Mouse (Mus musculus): ENCODE results near the gene Vps53. TPM values are rescaled to one million over a fixed set of nuclear protein-coding genes. Genes with fewer than 3 reads are reported as not detected.

Vps53 gene
- total and polyA plus RNA-seq, 3 experiments: 16.4 to 25.1 (median 24.3) TPM

GRCm38 (mm10) chr11:76150980-76151379 is 28.5 kb downstream of the Vps53 start:
- no peak overlapping the region for H3K9ac ChIP-seq (ENCODE audit: low read depth, low read length)
- peak overlapping the region; percentile 7 for H3K27ac ChIP-seq
- DNase-seq: no peak
- no peak overlapping the region for H3K4me3 ChIP-seq
- intact Hi-C loops (cut with DNase I): no loop called here
- peaks cover 5% of the 10 kb centered on the region for H3K4me1 ChIP-seq (ENCODE audit: control insufficient read depth, insufficient read depth, low read length)
- TF ChIP-seq EP300 (IDR thresholded peaks at IDR 0.05; ENCODE audit: insufficient read depth, low read depth, low read length): no peak
- no peak for TF ChIP-seq CTCF (IDR thresholded peaks at IDR 0.05)
- TF ChIP-seq POLR2A (IDR thresholded peaks at IDR 0.05; ENCODE audit: insufficient read depth, low read depth, low read length): no peak
- peaks cover 8% of the 10 kb centered on the region; the same call in 1 of the 2 replicates for H3K36me3 ChIP-seq (ENCODE audit: control insufficient read depth, insufficient read depth, low read length)
- H3K79me2 ChIP-seq (replicated peaks; ENCODE audit: control insufficient read depth, insufficient read depth, low read length): no peaks in the 10 kb centered on the region
- H3K27me3 ChIP-seq (ENCODE audit: control insufficient read depth, insufficient read depth, low read length): no peaks in the 10 kb centered on the region
- 37% methylated on average over 4 of the region's 4 CpGs for WGBS

GRCm38 (mm10) chr11:76148055-76149008 is 31.1 kb downstream of the Vps53 start:
- Histone ChIP-seq H3K4me3 (no peak overlapping the region), H3K27me3 (ENCODE audit: control insufficient read depth, insufficient read depth, low read length) (no peaks in the 10 kb centered on the region), H3K27ac (no peak overlapping the region), H3K4me1 (ENCODE audit: control insufficient read depth, insufficient read depth, low read length) (peaks cover 6% of the 10 kb centered on the region), H3K79me2 (replicated peaks; ENCODE audit: control insufficient read depth, insufficient read depth, low read length) (no peaks in the 10 kb centered on the region), H3K36me3 (ENCODE audit: control insufficient read depth, insufficient read depth, low read length) (peaks cover 10% of the 10 kb centered on the region; the same call in 1 of the 2 replicates), H3K9ac (ENCODE audit: low read depth, low read length) (no peak overlapping the region)
- no peak for DNase-seq
- intact Hi-C loops (cut with DNase I): no loop called here
- no peak for TF ChIP-seq EP300 (IDR thresholded peaks at IDR 0.05; ENCODE audit: insufficient read depth, low read depth, low read length)
- TF ChIP-seq POLR2A (IDR thresholded peaks at IDR 0.05; ENCODE audit: insufficient read depth, low read depth, low read length): no peak
- no peak for TF ChIP-seq CTCF (IDR thresholded peaks at IDR 0.05)
- WGBS: 67% methylated on average over 8 of the region's 8 CpGs

- H3K4me1 ChIP-seq (ENCODE audit: control insufficient read depth, insufficient read depth, low read length): peaks cover 6% of the 10 kb centered on the region
- H3K4me3 ChIP-seq: no peak overlapping the region
- intact Hi-C loops (cut with DNase I): no loop called here
- no peak overlapping the region for H3K9ac ChIP-seq (ENCODE audit: low read depth, low read length)
- H3K27ac ChIP-seq: no peak overlapping the region; the same call in 1 of the 2 replicates
- WGBS: 73% methylated on average over 8 of the region's 8 CpGs
- no peaks in the 10 kb centered on the region for H3K79me2 ChIP-seq (replicated peaks; ENCODE audit: control insufficient read depth, insufficient read depth, low read length)
- no peak for TF ChIP-seq POLR2A (IDR thresholded peaks at IDR 0.05; ENCODE audit: insufficient read depth, low read depth, low read length)
- TF ChIP-seq CTCF (IDR thresholded peaks at IDR 0.05): no peak
- no peak for TF ChIP-seq EP300 (IDR thresholded peaks at IDR 0.05; ENCODE audit: insufficient read depth, low read depth, low read length)
- H3K27me3 ChIP-seq (ENCODE audit: control insufficient read depth, insufficient read depth, low read length): no peaks in the 10 kb centered on the region
- DNase-seq: no peak
- peaks cover 10% of the 10 kb centered on the region; the same call in 1 of the 2 replicates for H3K36me3 ChIP-seq (ENCODE audit: control insufficient read depth, insufficient read depth, low read length)
Observed at GRCm38 (mm10) chr11:76146187-76147010, 33.0 kb downstream of the Vps53 start.

GRCm38 (mm10) chr11:76145169-76145568 is 34.3 kb downstream of the Vps53 start:
- H3K79me2 ChIP-seq (replicated peaks; ENCODE audit: control insufficient read depth, insufficient read depth, low read length): no peaks in the 10 kb centered on the region
- no peak overlapping the region for H3K9ac ChIP-seq (ENCODE audit: low read depth, low read length)
- peaks cover 2% of the 10 kb centered on the region; the same call in 1 of the 2 replicates for H3K36me3 ChIP-seq (ENCODE audit: control insufficient read depth, insufficient read depth, low read length)
- no peaks in the 10 kb centered on the region for H3K27me3 ChIP-seq (ENCODE audit: control insufficient read depth, insufficient read depth, low read length)
- DNase-seq: no peak
- H3K4me1 ChIP-seq (ENCODE audit: control insufficient read depth, insufficient read depth, low read length): peaks cover 6% of the 10 kb centered on the region
- TF ChIP-seq CTCF (IDR thresholded peaks at IDR 0.05) (no peak), POLR2A (IDR thresholded peaks at IDR 0.05; ENCODE audit: insufficient read depth, low read depth, low read length) (no peak), EP300 (IDR thresholded peaks at IDR 0.05; ENCODE audit: insufficient read depth, low read depth, low read length) (no peak)
- H3K27ac ChIP-seq: no peak overlapping the region
- no peak overlapping the region for H3K4me3 ChIP-seq
- intact Hi-C loops (cut with DNase I): no loop called here
- WGBS: 100% methylated on average over 1 of the region's 1 CpGs

- DNase-seq: no peak
- no peak overlapping the region for H3K9ac ChIP-seq (ENCODE audit: low read depth, low read length)
- 86% methylated on average over 8 of the region's 8 CpGs for WGBS
- no peak overlapping the region for H3K27ac ChIP-seq
- H3K27me3 ChIP-seq (ENCODE audit: control insufficient read depth, insufficient read depth, low read length): no peaks in the 10 kb centered on the region
- no peaks in the 10 kb centered on the region for H3K79me2 ChIP-seq (replicated peaks; ENCODE audit: control insufficient read depth, insufficient read depth, low read length)
- TF ChIP-seq EP300 (IDR thresholded peaks at IDR 0.05; ENCODE audit: insufficient read depth, low read depth, low read length) (no peak), POLR2A (IDR thresholded peaks at IDR 0.05; ENCODE audit: insufficient read depth, low read depth, low read length) (no peak), CTCF (IDR thresholded peaks at IDR 0.05) (no peak)
- H3K36me3 ChIP-seq (ENCODE audit: control insufficient read depth, insufficient read depth, low read length): peaks cover 2% of the 10 kb centered on the region; the same call in 1 of the 2 replicates
- intact Hi-C loops (cut with DNase I): no loop called here
- no peak overlapping the region for H3K4me3 ChIP-seq
- peaks cover 6% of the 10 kb centered on the region for H3K4me1 ChIP-seq (ENCODE audit: control insufficient read depth, insufficient read depth, low read length)
Observed at GRCm38 (mm10) chr11:76144386-76144785, 35.1 kb downstream of the Vps53 start.

Measured in heart, adult 2 months (tissue).